Mouse (Mus musculus): ENCODE results near the gene Bag6.
"Not testable (repeated sequence)": the region's sequence is repeated elsewhere in the genome, so short reads cannot be mapped to it uniquely, and the experiment has no call there.

Gene Bag6

DNA sequence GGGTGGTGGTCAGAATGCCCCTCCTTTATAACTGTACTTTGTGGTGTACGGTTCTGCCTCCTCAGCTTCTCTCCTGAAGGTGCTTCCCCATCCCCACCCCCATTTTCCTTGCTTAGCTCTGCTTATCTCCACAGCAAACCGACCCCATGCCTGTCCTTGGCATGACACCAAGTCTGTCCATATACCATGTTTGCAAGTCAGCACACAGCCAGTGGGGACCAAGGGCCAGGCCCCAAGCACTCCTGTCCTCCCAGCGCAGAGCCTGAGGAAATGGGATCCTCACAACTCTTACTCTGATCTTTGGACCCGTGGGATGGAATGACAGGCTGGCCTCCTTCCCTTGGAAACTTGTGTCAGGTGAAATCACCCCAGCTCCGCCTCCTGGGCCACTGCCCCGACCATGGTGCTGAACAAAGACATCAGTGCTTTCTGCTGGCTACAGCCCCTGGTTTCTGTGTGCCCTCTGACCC is 31.7 kb upstream of the Bag6 start:
- ChIA-PET CTCF (interaction anchor here in 1 of 4 experiments (1.4 to 1.6 kb wide), 2 partner anchors 11 to 82 kb away, joined by 3 to 5 read pairs; no protein-coding TSS in a partner anchor), POLR2A (interaction anchor here in 2 of 4 experiments (0.6 to 4.7 kb wide), 8 partner anchors 8 to 151 kb away, joined by 3 to 13 read pairs (median 4); partner anchors contain the start of genes Gpank1 (in 1 of the 2) and Ly6g5b (in 1 of the 2))

DNA sequence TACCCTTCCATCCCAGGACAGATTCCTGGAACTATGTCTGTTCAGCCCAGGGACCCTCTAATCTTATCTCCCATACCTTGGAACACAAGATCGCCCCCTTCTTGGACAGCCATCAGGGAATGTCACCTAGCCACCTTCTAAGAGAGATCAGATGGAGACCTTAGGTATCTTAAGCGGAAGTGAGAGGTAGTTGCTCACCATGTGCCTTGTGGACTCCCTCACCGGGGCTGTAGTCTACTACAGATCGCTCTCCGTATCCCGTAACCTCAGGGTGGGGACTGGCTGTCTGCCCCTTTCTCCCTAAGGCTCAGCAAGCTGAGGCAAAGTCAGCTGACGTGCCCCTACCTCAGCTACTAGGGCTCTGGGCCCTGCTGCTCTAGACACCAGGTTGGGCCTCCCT is 30.9 kb upstream of the Bag6 start:
- POLR2A ChIA-PET = interaction anchor here in 3 of 4 experiments (0.8 to 1.4 kb wide), 4 partner anchors 10 to 50 kb away, joined by 3 to 4 read pairs (median 3); partner anchors contain the start of genes Gpank1 (in 1 of the 3) and Ly6g6f (in 1 of the 3)
- CTCF ChIA-PET = interaction anchor here in 2 of 4 experiments (0.6 to 3.3 kb wide), 2 partner anchors 83 kb away, joined by 3 to 16 read pairs; no protein-coding TSS in a partner anchor

GRCm38 (mm10) chr17:35104754-35105153 is 30.2 kb upstream of the Bag6 start:
- ChIA-PET POLR2A (interaction anchor here (0.5 to 1.4 kb wide), 5 partner anchors 11 to 458 kb away, joined by 3 to 6 read pairs (median 4); partner anchors contain the start of genes Atf6b (in 1 of the 4) and Ly6g6f (in 1 of the 4)), CTCF (interaction anchor here in 2 of 4 experiments (1.4 to 3.3 kb wide), 3 partner anchors 8 to 83 kb away, joined by 6 to 16 read pairs (median 10); no protein-coding TSS in a partner anchor)

DNA sequence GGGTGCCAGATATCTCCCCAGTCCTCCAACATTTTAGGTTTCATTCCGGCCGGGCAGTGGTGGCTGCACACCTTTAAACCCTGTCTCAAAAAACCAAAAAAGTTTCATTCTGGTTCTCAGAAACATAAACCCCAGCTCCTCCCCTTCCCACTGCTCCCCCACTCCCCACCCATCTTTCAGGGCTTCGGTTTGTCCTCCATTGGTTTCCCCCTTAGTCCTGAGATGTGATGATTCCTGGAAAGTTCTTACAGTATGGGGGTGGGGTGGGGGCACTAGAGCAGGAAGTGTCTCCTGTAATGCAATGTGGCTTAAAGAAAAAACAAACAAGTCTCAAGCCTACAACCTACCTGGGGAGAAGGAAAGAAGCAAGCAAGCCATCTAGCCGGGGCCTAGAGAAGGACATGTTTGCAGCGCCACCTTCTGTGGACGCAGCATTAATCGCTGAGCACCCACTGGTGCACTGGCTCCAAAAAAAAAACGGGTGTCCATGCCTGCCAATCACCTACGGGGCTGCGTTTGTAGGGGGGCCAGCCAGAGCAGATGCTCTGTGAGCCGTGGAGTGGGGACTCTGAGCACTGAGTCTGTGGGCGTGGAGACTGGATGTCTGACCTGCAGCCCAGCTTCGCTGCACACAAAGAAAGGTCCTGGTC is 29.1 kb upstream of the Bag6 start:
- ChIA-PET CTCF (interaction anchor here in 3 of 4 experiments (0.7 to 3.3 kb wide), 6 partner anchors 9 to 408 kb away, joined by 3 to 16 read pairs (median 5); no protein-coding TSS in a partner anchor), POLR2A (interaction anchor here in 3 of 4 experiments (0.6 to 2.4 kb wide), 10 partner anchors 9 to 987 kb away, joined by 3 to 13 read pairs (median 4); partner anchors contain the start of genes Gpank1 (in 1 of the 3) and H2-DMa (in 1 of the 3))

- ChIA-PET POLR2A (interaction anchor here in 3 of 4 experiments (0.5 to 2.4 kb wide), 16 partner anchors 8 to 987 kb away, joined by 3 to 13 read pairs (median 3); partner anchors contain the start of genes Gpank1 (in 1 of the 3) and H2-DMa (in 1 of the 3)), CTCF (interaction anchor here in 2 of 4 experiments (0.7 to 3.3 kb wide), 5 partner anchors 85 to 408 kb away, joined by 3 to 16 read pairs (median 4); no protein-coding TSS in a partner anchor)
These were observed 28.5 kb upstream of the Bag6 start for GRCm38 (mm10) chr17:35106522-35106921.

GRCm38 (mm10) chr17:35108097-35108496 is 26.9 kb upstream of the Bag6 start, which contains the start of gene Ly6g5c:
Gene Ly6g5c, plus strand, starts transcription at chr17:35108279.
- ChIA-PET CTCF (interaction anchor here in 2 of 4 experiments (0.5 to 1.0 kb wide), 3 partner anchors 11 to 102 kb away, joined by 7 to 14 read pairs (median 8); no protein-coding TSS in a partner anchor), POLR2A (interaction anchor here in 3 of 4 experiments (0.6 to 1.9 kb wide), 9 partner anchors 9 to 1152 kb away, joined by 3 to 10 read pairs (median 4); partner anchors contain the start of genes Csnk2b (in 1 of the 3) and Gpank1 (in 1 of the 3))

DNA sequence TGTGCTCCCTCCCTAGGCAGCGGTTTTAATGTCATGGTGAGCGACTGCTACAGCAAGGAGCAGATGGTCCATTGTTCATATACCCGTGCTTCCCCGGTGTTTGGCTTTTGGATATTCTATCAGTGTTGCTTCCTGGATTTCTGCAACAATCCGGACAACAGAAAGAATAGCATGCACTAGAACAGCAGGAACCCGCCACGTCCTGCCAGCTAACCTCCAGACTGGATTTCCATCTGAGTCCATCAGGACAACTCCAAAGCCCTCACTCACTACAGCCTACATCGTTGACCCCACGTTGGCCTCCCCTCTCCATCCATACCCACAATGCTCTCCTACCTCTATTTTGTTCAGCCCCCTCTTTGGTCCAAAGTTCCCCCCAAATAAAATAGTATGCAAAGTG is 23.2 kb upstream of the Bag6 start:
- CTCF ChIA-PET = interaction anchor here in 3 of 4 experiments (0.6 to 2.4 kb wide), 4 partner anchors 10 to 885 kb away, joined by 3 to 6 read pairs (median 5); no protein-coding TSS in a partner anchor
- POLR2A ChIA-PET = interaction anchor here in 2 of 4 experiments (0.6 to 3.7 kb wide), 10 partner anchors 9 to 159 kb away, joined by 3 to 19 read pairs (median 4); partner anchors contain the start of genes Csnk2b (in 2 of the 2), D17H6S53E (in 2 of the 2), Gpank1 (in 2 of the 2) and Apom (in 1 of the 2)

DNA sequence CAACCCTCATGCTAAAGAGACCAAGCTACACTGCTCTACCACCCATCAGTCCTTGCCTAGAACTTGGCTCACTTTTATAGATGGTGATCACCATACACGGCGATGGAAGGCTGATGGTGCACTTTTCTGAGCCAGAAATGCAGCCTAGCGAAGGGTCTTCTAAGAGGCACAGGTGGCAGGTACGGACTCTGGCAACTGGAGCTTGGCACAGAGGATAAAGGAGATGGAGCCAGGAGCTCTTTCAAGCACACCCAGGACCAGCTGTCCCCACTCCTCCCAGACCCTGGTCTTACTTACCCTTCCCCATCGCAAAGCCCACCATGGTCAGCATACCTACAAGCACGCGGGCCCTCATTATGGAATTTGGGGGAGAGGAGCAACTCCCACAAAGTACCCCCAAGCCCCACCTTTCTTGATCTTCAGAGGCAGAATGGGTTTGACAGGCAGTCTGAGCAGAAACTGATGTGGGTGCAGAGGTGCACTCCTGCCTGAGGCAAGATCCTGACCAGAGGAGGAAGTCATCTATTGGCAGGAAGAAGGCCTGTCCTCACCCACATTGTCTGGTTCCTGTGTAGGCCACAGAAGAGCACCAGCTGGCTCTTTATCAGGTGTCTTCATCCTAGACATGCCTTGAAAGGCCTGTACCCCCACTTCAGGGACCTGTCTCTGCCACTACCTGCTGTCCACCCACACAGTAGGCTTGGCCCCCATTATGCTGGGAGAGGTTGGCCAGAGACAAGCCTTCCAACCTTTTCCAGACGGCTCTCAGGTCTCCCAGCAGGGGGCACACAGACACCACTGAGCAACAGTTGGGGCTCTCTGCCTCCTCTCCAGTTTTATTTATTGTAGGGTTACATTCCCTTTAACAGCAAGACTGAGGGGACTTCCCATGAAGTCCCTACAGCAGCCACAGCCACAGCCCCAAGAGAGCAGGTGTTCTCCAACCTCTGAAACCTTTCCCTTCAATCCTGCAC is 19.6 kb upstream of the Bag6 start, which contains the start of gene Ly6g5b:
Gene Ly6g5b, minus strand, starts transcription at position 383 of the 974 bp plus-strand sequence.
- ChIA-PET CTCF (interaction anchor here in 3 of 4 experiments (0.6 to 1.4 kb wide), 3 partner anchors 12 to 159 kb away, joined by 3 read pairs; no protein-coding TSS in a partner anchor), POLR2A (interaction anchor here in 2 of 4 experiments (0.7 to 2.3 kb wide), 6 partner anchors 9 to 51 kb away, joined by 3 to 15 read pairs (median 3); partner anchors contain the start of gene D17H6S53E (in 1 of the 2))

- CTCF ChIA-PET = interaction anchor here (0.5 to 2.1 kb wide), 15 partner anchors 11 to 137 kb away, joined by 3 to 9 read pairs (median 4); partner anchors contain the start of gene Atp6v1g2 (in 1 of the 4)
- POLR2A ChIA-PET = interaction anchor here (0.6 to 4.4 kb wide), 62 partner anchors 9 to 476 kb away, joined by 3 to 43 read pairs (median 4); partner anchors contain the start of genes Abhd16a (in 2 of the 4), Apom (in 2 of the 4), Ddx39b (in 2 of the 4) and Bag6 (in 1 of the 4)
These were observed 14.2 kb upstream of the Bag6 start for GRCm38 (mm10) chr17:35120745-35121142.

DNA sequence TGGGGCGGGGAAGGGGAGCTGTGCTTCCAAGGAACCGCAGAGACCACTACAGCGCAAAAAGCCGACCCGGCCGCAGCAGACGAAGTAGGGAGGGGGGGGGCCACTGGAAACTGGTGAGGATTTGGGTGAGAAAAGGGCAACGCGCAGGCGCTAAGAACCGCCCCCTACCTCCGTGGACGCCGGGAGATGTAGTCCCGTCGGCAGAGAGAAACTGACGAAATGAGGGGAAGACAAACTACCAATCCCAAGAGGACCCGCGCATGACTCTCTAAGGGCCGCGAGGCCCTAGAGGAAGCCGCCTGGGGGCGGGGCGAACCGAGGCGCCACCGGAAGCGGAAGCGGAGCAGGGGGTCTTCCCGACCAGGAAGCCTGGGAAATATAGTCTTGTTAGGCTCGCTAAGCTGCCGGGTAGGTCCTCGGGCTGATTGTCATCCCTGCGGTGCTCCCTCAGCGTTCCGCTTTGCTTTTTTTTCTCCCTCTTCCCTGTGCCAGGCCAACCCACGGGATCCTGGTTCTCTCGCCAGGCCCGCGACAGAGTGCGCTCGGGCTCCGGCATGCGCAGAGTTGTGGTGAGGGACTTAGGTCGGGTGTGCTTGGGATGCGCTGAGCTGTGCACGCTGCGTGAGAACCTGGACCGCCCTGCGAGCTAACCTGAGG is 13.7 kb upstream of the Bag6 start, which contains the start of gene Gpank1:
Gene Gpank1, plus strand, starts transcription at position 313 of the 657 bp plus-strand sequence.
- POLR2A ChIA-PET = interaction anchor here (0.5 to 4.4 kb wide), 82 partner anchors 9 to 1033 kb away, joined by 3 to 43 read pairs (median 4); partner anchors contain the start of genes Ddx39b (in 3 of the 4), Abhd16a (in 2 of the 4), Apom (in 2 of the 4) and Msh5 (in 2 of the 4)
- CTCF ChIA-PET = interaction anchor here (0.5 to 2.1 kb wide), 19 partner anchors 9 to 137 kb away, joined by 3 to 9 read pairs (median 4); partner anchors contain the start of genes Apom (in 2 of the 4) and Atp6v1g2 (in 1 of the 4)

GRCm38 (mm10) chr17:35121871-35122303 is 13.1 kb upstream of the Bag6 start, which contains the start of gene Csnk2b:
Gene Csnk2b, minus strand, starts transcription at chr17:35122053.
- POLR2A ChIA-PET = interaction anchor here (0.5 to 4.4 kb wide), 70 partner anchors 9 to 1034 kb away, joined by 3 to 43 read pairs (median 4); partner anchors contain the start of genes Ddx39b (in 3 of the 4), Abhd16a (in 2 of the 4), Apom (in 2 of the 4) and Msh5 (in 2 of the 4)
- CTCF ChIA-PET = interaction anchor here (0.7 to 2.1 kb wide), 16 partner anchors 9 to 133 kb away, joined by 3 to 9 read pairs (median 4); partner anchors contain the start of genes Apom (in 2 of the 4) and Atp6v1g2 (in 1 of the 4)

DNA sequence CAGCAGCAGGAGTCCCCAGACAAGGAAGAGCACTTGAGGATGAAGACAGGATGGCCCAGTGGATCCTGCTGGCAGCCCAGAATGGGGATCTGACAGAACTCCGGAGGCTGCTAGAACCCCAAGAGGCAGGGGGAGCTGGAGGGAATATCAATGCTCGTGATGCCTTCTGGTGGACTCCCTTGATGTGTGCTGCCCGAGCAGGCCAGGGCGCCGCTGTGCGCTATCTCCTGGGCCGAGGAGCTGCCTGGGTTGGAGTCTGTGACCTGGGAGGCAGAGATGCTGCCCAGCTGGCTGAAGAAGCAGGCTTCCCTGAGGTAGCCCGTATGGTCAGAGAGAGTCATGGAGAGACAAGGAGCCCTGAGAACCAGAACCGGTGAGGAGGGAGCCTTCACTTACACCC is 11.7 kb upstream of the Bag6 start:
- CTCF ChIA-PET = not testable (repeated sequence)
- POLR2A ChIA-PET = interaction anchor here in 1 of 4 experiments (1.7 to 4.0 kb wide), 3 partner anchors 8 to 130 kb away, joined by 4 to 40 read pairs (median 27); partner anchors contain the start of gene Apom

DNA sequence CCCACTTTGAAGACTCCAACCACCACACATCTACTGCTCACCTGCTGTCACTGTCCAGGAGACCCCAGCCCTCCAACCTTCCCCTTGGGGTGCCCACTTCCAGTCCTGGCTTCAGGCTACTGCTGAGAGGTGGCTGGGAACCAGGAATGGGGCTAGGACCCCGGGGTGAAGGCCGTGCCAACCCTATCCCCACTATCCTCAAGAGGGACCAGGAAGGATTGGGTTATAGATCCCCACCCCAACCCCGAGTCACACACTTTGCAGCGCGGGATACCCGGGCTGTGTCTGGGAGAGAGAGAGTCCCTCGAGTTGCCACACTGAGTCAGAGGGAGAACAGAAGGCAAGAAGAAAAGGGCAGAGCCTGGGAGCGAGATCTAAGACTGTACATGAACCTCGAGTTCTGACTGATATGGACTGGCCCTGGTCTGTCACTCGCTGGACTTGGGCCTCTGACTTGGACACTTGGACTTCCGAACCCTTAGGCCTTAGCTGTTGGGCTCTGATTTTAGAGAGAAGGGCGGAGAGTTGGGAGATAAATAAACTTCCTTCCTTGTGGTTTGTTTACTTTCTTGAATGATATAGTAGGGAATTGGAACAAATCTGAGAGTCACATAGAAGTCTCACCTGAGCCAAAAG is 10.6 kb upstream of the Bag6 start:
- CTCF ChIA-PET = interaction anchor here in 1 of 4 experiments (1.6 kb wide), 1 partner anchor 103 kb away, joined by 5 read pairs; no protein-coding TSS in a partner anchor
- POLR2A ChIA-PET = interaction anchor here in 2 of 4 experiments (0.8 to 3.9 kb wide), 9 partner anchors 8 to 117 kb away, joined by 3 to 22 read pairs (median 12); partner anchors contain the start of genes Ddah2 (in 2 of the 2), Ddx39b (in 1 of the 2) and Msh5 (in 1 of the 2)

GRCm38 (mm10) chr17:35125081-35125480 is 9.9 kb upstream of the Bag6 start:
- CTCF ChIA-PET = interaction anchor here in 2 of 4 experiments (0.6 to 1.6 kb wide), 3 partner anchors 44 to 214 kb away, joined by 3 to 6 read pairs (median 5); no protein-coding TSS in a partner anchor

More at GRCm38 (mm10) chr17:35125081-35125480, 9.9 kb upstream of the Bag6 start:
- POLR2A ChIA-PET = interaction anchor here in 2 of 4 experiments (0.6 to 4.1 kb wide), 22 partner anchors 8 to 175 kb away, joined by 3 to 27 read pairs (median 6); partner anchors contain the start of genes Ddah2 (in 2 of the 2), Abhd16a (in 1 of the 2), Bag6 (in 1 of the 2) and Ddx39b (in 1 of the 2)
